Mouse (Mus musculus): ENCODE results near the gene Pick1.

DNA sequence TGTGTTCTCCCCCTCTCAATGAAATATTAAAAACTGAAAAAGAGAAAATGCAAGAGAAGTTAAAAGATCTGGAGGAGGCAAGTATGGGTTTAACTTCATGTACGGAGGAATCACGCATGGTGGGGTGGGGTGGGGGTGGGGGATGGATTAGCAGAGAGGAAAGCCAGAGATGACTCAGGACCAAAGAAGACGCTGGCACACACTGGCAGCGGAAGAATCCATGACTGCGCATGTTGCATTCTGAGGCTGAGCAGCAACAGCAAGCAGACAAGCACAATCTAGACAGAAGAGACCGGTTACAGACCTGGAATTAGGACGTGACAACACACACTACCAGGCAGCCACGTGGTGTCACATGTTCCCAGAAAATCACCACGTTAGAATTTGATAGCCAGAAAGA, 63.8 kb downstream of the Pick1 start:
- no peak for TF ChIP-seq CTCF (IDR thresholded peaks at IDR 0.05; ENCODE audit: control insufficient read depth, insufficient read depth, insufficient replicate concordance, low read depth, low read length)
- no peak for TF ChIP-seq POLR2A (IDR thresholded peaks at IDR 0.05; ENCODE audit: control insufficient read depth, low read depth, low read length)

Data from testis, adult 2 months (tissue).